Mouse (Mus musculus) 416B (cell line): Measurements from ENCODE around the gene Abtb1.

Source experiments
- DNase-seq: peaks from one replicate; pipeline ENCODE4 v3.0.0; 2011; ENCODE audit warnings: low read depth

Gene Abtb1

GRCm38 (mm10) chr6:88800735-88801134 is 41.0 kb downstream of the Abtb1 start:
- DNase-seq = no peak

GRCm38 (mm10) chr6:88800191-88800590 is 41.6 kb downstream of the Abtb1 start:
- no peak for DNase-seq

- no peak for DNase-seq
These were observed 47.2 kb downstream of the Abtb1 start for GRCm38 (mm10) chr6:88794561-88794971.

- DNase-seq = no peak
These were observed 47.9 kb downstream of the Abtb1 start for GRCm38 (mm10) chr6:88793872-88794271.

GRCm38 (mm10) chr6:88793243-88793642 is 48.5 kb downstream of the Abtb1 start:
- no peak for DNase-seq

GRCm38 (mm10) chr6:88792147-88792691 is 49.6 kb downstream of the Abtb1 start:
- no peak for DNase-seq

GRCm38 (mm10) chr6:88791299-88791698 is 50.5 kb downstream of the Abtb1 start:
- DNase-seq = no peak

GRCm38 (mm10) chr6:88788219-88788618 is 53.6 kb downstream of the Abtb1 start:
- no peak for DNase-seq

- no peak for DNase-seq
These were observed 54.3 kb downstream of the Abtb1 start for GRCm38 (mm10) chr6:88787496-88787895.

GRCm38 (mm10) chr6:88786732-88787445 is 54.9 kb downstream of the Abtb1 start:
- DNase-seq = no peak
